Mouse (Mus musculus): Measurements from ENCODE around the gene Trpv5. TPM values are rescaled to one million over a fixed set of nuclear protein-coding genes. Genes with fewer than 3 reads are reported as not detected.

Trpv5 gene
- total and polyA plus RNA-seq, 3 experiments = 0.12 to 0.26 TPM; not detected in 1

DNA sequence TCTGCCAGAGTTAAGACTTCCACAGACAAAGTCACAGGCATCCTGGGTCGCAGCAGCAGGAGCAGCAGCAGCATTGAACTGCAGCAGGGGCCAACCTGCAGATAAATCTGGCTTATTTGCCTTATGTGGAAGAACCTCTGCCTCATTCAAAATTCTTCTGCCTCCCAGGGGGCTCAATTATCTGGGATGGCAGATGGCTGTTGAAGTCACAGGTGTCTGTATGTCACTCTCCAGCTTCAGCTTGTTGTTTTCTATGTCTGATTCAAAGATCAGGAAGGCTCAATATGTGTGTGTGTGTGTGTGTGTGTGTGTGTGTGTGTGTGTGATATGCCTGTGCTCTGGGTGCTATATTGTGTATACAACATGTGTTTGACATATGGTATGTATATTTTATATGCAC lies 43.2 kb downstream of the Trpv5 start:
- Histone ChIP-seq H3K27ac (ENCODE audit: control insufficient read depth, low read depth, low read length) (no peak overlapping the region), H3K9ac (ENCODE audit: control insufficient read depth, low read depth, low read length, poor library complexity, severe bottlenecking) (no peak overlapping the region), H3K36me3 (ENCODE audit: control insufficient read depth in 1 of 2, insufficient read depth in 2 of 2, low read length in 2 of 2) (no peaks in the 10 kb centered on the region), H3K9me3 (replicated peaks; ENCODE audit: insufficient read depth, low read length) (no peaks in the 10 kb centered on the region), H3K4me1 (ENCODE audit: control insufficient read depth in 1 of 2, insufficient read depth in 2 of 2, low read length in 2 of 2) (no peaks in the 10 kb centered on the region), H3K79me2 (ENCODE audit: control insufficient read depth, insufficient read depth, low read length, poor library complexity) (no peaks in the 10 kb centered on the region), H3K4me3 (ENCODE audit: control insufficient read depth in 1 of 2, insufficient read depth in 1 of 2, low read depth in 2 of 2, low read length in 2 of 2) (no peak overlapping the region), H3K27me3 (ENCODE audit: control insufficient read depth in 1 of 2, insufficient read depth in 2 of 2, low read length in 2 of 2) (no peaks in the 10 kb centered on the region; a peak in 1 of 4 replicates)
- no peak for TF ChIP-seq UBTF (IDR thresholded peaks at IDR 0.05; ENCODE audit: borderline replicate concordance, insufficient read depth, low read depth, low read length)
- no peak for TF ChIP-seq MYB (IDR thresholded peaks at IDR 0.05; ENCODE audit: low read depth, low read length)
- no peak for TF ChIP-seq MAZ (IDR thresholded peaks at IDR 0.05; ENCODE audit: low read depth, low read length)
- TF ChIP-seq HCFC1 (IDR thresholded peaks at IDR 0.05; ENCODE audit: low read depth, low read length) = no peak
- TF ChIP-seq NELFE (IDR thresholded peaks at IDR 0.05; ENCODE audit: low read depth, low read length) = no peak
- TF ChIP-seq NRF1 (IDR thresholded peaks at IDR 0.05; ENCODE audit: insufficient read depth, low read depth, low read length, poor library complexity, severe bottlenecking) = no peak
- TF ChIP-seq ZNF384 (IDR thresholded peaks at IDR 0.05; ENCODE audit: low read depth, low read length) = no peak
- TF ChIP-seq TCF12 (IDR thresholded peaks at IDR 0.05; ENCODE audit: low read depth, low read length) = no peak
- TF ChIP-seq BHLHE40 (IDR thresholded peaks at IDR 0.05; ENCODE audit: borderline replicate concordance, low read depth, low read length) = no peak
- no peak for TF ChIP-seq USF1 (IDR thresholded peaks at IDR 0.05; ENCODE audit: low read depth, low read length)
- TF ChIP-seq GABPA (IDR thresholded peaks at IDR 0.05; ENCODE audit: low read depth, low read length) = no peak
- no peak for TF ChIP-seq ELF1 (IDR thresholded peaks at IDR 0.05; ENCODE audit: low read depth, low read length)
- no peak for TF ChIP-seq MYC (IDR thresholded peaks at IDR 0.05; ENCODE audit: low read depth, low read length)
- no peak for TF ChIP-seq GATA1 (IDR thresholded peaks at IDR 0.05; ENCODE audit: low read depth, low read length)
- no peak for TF ChIP-seq USF2 (IDR thresholded peaks at IDR 0.05; ENCODE audit: borderline replicate concordance in 1 of 2, insufficient read depth in 1 of 2, low read depth in 1 of 2, low read length in 2 of 2)
- TF ChIP-seq TBP (IDR thresholded peaks at IDR 0.05; ENCODE audit: low read depth, low read length) = no peak
- TF ChIP-seq CTCF (IDR thresholded peaks at IDR 0.05 in 2 of 3, conservative IDR thresholded peaks at IDR 0.05 in 1 of 3; ENCODE audit: control insufficient read depth in 1 of 3, insufficient read depth in 1 of 3, low read depth in 2 of 3, low read length in 3 of 3, poor library complexity in 1 of 3, severe bottlenecking in 1 of 3) = no peak
- no peak for TF ChIP-seq POLR2A (IDR thresholded peaks at IDR 0.05; ENCODE audit: control insufficient read depth in 1 of 2, insufficient read depth in 1 of 2, low read depth in 1 of 2, low read length in 2 of 2, poor library complexity in 1 of 2)
- no peak for DNase-seq (ENCODE audit: low read depth, low spot score)

DNA sequence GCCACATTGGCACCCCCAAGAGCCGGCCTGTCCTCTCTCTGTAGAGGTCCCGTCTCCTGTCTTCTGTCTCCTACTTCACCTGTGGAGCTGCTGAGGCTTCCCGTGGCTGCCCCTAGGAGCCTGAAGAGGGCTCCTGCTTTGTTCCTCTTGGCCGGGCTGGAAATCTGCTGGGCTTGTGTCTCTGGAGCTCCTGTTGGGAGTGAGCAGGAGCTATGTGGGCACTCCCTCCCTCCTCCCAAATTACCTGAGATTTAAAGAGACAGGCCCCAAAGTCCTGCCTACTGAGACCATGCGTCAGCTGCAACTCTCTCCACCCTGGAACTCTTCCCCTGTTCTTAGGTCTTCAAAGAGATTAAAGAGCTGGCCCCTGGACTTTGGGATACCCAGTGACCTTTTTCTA lies 44.4 kb downstream of the Trpv5 start, which contains the start of gene Trpv6:
Gene Trpv6 (minus strand): TSS at position 228 of the 400 bp plus-strand sequence.
- H3K27me3 ChIP-seq (ENCODE audit: control insufficient read depth in 1 of 2, insufficient read depth in 2 of 2, low read length in 2 of 2) = no peaks in the 10 kb centered on the region; a peak in 1 of 4 replicates
- TF ChIP-seq ETS1 (IDR thresholded peaks at IDR 0.05; ENCODE audit: low read depth, low read length) (no peak), NELFE (IDR thresholded peaks at IDR 0.05; ENCODE audit: low read depth, low read length) (no peak), KAT2A (conservative IDR thresholded peaks at IDR 0.05; ENCODE audit: low read depth, low read length) (no peak), ZNF384 (IDR thresholded peaks at IDR 0.05; ENCODE audit: low read depth, low read length) (no peak), GATA1 (IDR thresholded peaks at IDR 0.05; ENCODE audit: low read depth, low read length) (no peak), RAD21 (IDR thresholded peaks at IDR 0.05; ENCODE audit: low read depth, low read length) (no peak), RCOR1 (IDR thresholded peaks at IDR 0.05; ENCODE audit: low read depth, low read length) (no peak), TAL1 (IDR thresholded peaks at IDR 0.05; ENCODE audit: low read length) (no peak), JUND (IDR thresholded peaks at IDR 0.05; ENCODE audit: low read depth, low read length) (no peak), MAX (IDR thresholded peaks at IDR 0.05; ENCODE audit: low read length) (no peak), ZKSCAN1 (IDR thresholded peaks at IDR 0.05; ENCODE audit: low read depth, low read length) (no peak), MAFK (IDR thresholded peaks at IDR 0.05; ENCODE audit: borderline replicate concordance, low read depth, low read length) (no peak), SMC3 (IDR thresholded peaks at IDR 0.05; ENCODE audit: low read depth, low read length) (no peak), CHD1 (IDR thresholded peaks at IDR 0.05; ENCODE audit: low read depth, low read length) (no peak), POLR2AphosphoS2 (IDR thresholded peaks at IDR 0.05; ENCODE audit: low read length) (no peak), MXI1 (IDR thresholded peaks at IDR 0.05; ENCODE audit: low read depth, low read length) (no peak), ELF1 (IDR thresholded peaks at IDR 0.05; ENCODE audit: low read depth, low read length) (no peak)

More for the DNA sequence above, 44.4 kb downstream of the Trpv5 start, which contains the start of gene Trpv6:
- H3K27ac ChIP-seq (ENCODE audit: control insufficient read depth, low read depth, low read length) = no peak within 1 kb of the TSS
- H3K9me3 ChIP-seq (replicated peaks; ENCODE audit: insufficient read depth, low read length) = no peaks in the 10 kb centered on the region
- no peak within 1 kb of the TSS for H3K9ac ChIP-seq (ENCODE audit: control insufficient read depth, low read depth, low read length, poor library complexity, severe bottlenecking)
- no peak for DNase-seq (ENCODE audit: low read depth, low spot score)
- H3K4me3 ChIP-seq (ENCODE audit: control insufficient read depth in 1 of 2, insufficient read depth in 1 of 2, low read depth in 2 of 2, low read length in 2 of 2) = no peak within 1 kb of the TSS
- H3K79me2 ChIP-seq (ENCODE audit: control insufficient read depth, insufficient read depth, low read length, poor library complexity) = no peaks in the 10 kb centered on the region
- no peaks in the 10 kb centered on the region for H3K4me1 ChIP-seq (ENCODE audit: control insufficient read depth in 1 of 2, insufficient read depth in 2 of 2, low read length in 2 of 2)
- no peaks in the 10 kb centered on the region for H3K36me3 ChIP-seq (ENCODE audit: control insufficient read depth in 1 of 2, insufficient read depth in 2 of 2, low read length in 2 of 2)
